Mouse (Mus musculus): Measurements from ENCODE around the gene Il17ra. TPM values are rescaled to one million over a fixed set of nuclear protein-coding genes. Genes with fewer than 3 reads are reported as not detected.

Il17ra gene
- polyA plus RNA-seq, 1 experiment from 2014 or later: 3.0 TPM

GRCm38 (mm10) chr6:120492499-120493373 lies 29.7 kb downstream of the Il17ra start:
- Histone ChIP-seq H3K27me3 (ENCODE audit: low read depth, poor library complexity, severe bottlenecking) (peaks cover 59% of the 10 kb centered on the region), H3K4me1 (peaks cover 33% of the 10 kb centered on the region), H3K27ac (peak overlapping the region; percentile 80), H3K9me3 (replicated peaks) (no peaks in the 10 kb centered on the region), H3K4me3 (peak overlapping the region; percentile 83), H3K36me3 (no peaks in the 10 kb centered on the region)
- 1% methylated on average over 93 of the region's 95 CpGs for WGBS
- DNase-seq (ENCODE audit: low spot score): peak; percentile 69

- H3K36me3 ChIP-seq: no peaks in the 10 kb centered on the region
- WGBS: 1% methylated on average over 80 of the region's 84 CpGs
- DNase-seq (ENCODE audit: low spot score): peak; percentile 88
- peaks cover 33% of the 10 kb centered on the region for H3K4me1 ChIP-seq
- H3K27ac ChIP-seq: peak within 1 kb of the TSS; percentile 80
- peaks cover 59% of the 10 kb centered on the region for H3K27me3 ChIP-seq (ENCODE audit: low read depth, poor library complexity, severe bottlenecking)
- H3K4me3 ChIP-seq: peak within 1 kb of the TSS; percentile 83
- no peaks in the 10 kb centered on the region for H3K9me3 ChIP-seq (replicated peaks)
Measured at GRCm38 (mm10) chr6:120493374-120494181, 30.5 kb downstream of the Il17ra start, which contains the start of gene Tmem121b. Tmem121b (minus strand) TSS chr6:120493807.

- H3K27ac ChIP-seq: no peak overlapping the region
- DNase-seq (ENCODE audit: low spot score): no peak
- WGBS: 74% methylated on average over 3 of the region's 3 CpGs
- peaks cover 38% of the 10 kb centered on the region for H3K27me3 ChIP-seq (ENCODE audit: low read depth, poor library complexity, severe bottlenecking)
- no peaks in the 10 kb centered on the region for H3K36me3 ChIP-seq
- no peak overlapping the region for H3K4me3 ChIP-seq
- H3K9me3 ChIP-seq (replicated peaks): no peaks in the 10 kb centered on the region; the same call in 1 of the 2 replicates
- H3K4me1 ChIP-seq: peaks cover 33% of the 10 kb centered on the region
Measured at GRCm38 (mm10) chr6:120496544-120496943, 33.5 kb downstream of the Il17ra start.

- Histone ChIP-seq H3K9me3 (replicated peaks) (no peaks in the 10 kb centered on the region; the same call in 1 of the 2 replicates), H3K27me3 (ENCODE audit: low read depth, poor library complexity, severe bottlenecking) (no peaks in the 10 kb centered on the region), H3K27ac (no peak overlapping the region), H3K4me1 (no peaks in the 10 kb centered on the region), H3K36me3 (peaks cover 19% of the 10 kb centered on the region), H3K4me3 (no peak overlapping the region)
- no peak for DNase-seq (ENCODE audit: low spot score)
- 82% methylated on average over 3 of the region's 3 CpGs for WGBS
Measured at GRCm38 (mm10) chr6:120504051-120504450, 41.0 kb downstream of the Il17ra start.

- H3K4me3 ChIP-seq: no peak overlapping the region
- peaks cover 34% of the 10 kb centered on the region for H3K36me3 ChIP-seq
- no peak for DNase-seq (ENCODE audit: low spot score)
- H3K9me3 ChIP-seq (replicated peaks): no peaks in the 10 kb centered on the region; the same call in 1 of the 2 replicates
- H3K4me1 ChIP-seq: no peaks in the 10 kb centered on the region
- WGBS: 76% methylated on average over 4 of the region's 4 CpGs
- no peaks in the 10 kb centered on the region for H3K27me3 ChIP-seq (ENCODE audit: low read depth, poor library complexity, severe bottlenecking)
- no peak overlapping the region for H3K27ac ChIP-seq
Measured at GRCm38 (mm10) chr6:120505531-120505930, 42.5 kb downstream of the Il17ra start.

GRCm38 (mm10) chr6:120508645-120509044 lies 45.6 kb downstream of the Il17ra start:
- H3K27me3 ChIP-seq (ENCODE audit: low read depth, poor library complexity, severe bottlenecking): no peaks in the 10 kb centered on the region
- H3K27ac ChIP-seq: no peak overlapping the region
- H3K36me3 ChIP-seq: peaks cover 62% of the 10 kb centered on the region
- WGBS: 88% methylated on average over 4 of the region's 4 CpGs
- no peak overlapping the region for H3K4me3 ChIP-seq
- no peak for DNase-seq (ENCODE audit: low spot score)
- no peaks in the 10 kb centered on the region for H3K9me3 ChIP-seq (replicated peaks)
- H3K4me1 ChIP-seq: no peaks in the 10 kb centered on the region

- Histone ChIP-seq H3K27ac (no peak overlapping the region), H3K9me3 (replicated peaks) (no peaks in the 10 kb centered on the region), H3K27me3 (ENCODE audit: low read depth, poor library complexity, severe bottlenecking) (no peaks in the 10 kb centered on the region), H3K36me3 (peaks cover 74% of the 10 kb centered on the region), H3K4me1 (no peaks in the 10 kb centered on the region), H3K4me3 (no peak overlapping the region)
- no peak for DNase-seq (ENCODE audit: low spot score)
- 89% methylated on average over 7 of the region's 7 CpGs for WGBS
Measured at GRCm38 (mm10) chr6:120509975-120510374, 46.9 kb downstream of the Il17ra start.

GRCm38 (mm10) chr6:120510425-120510824 lies 47.4 kb downstream of the Il17ra start:
- no peaks in the 10 kb centered on the region for H3K27me3 ChIP-seq (ENCODE audit: low read depth, poor library complexity, severe bottlenecking)
- H3K27ac ChIP-seq: no peak overlapping the region
- no peak overlapping the region for H3K4me3 ChIP-seq
- no peaks in the 10 kb centered on the region for H3K4me1 ChIP-seq
- DNase-seq (ENCODE audit: low spot score): no peak
- H3K9me3 ChIP-seq (replicated peaks): no peaks in the 10 kb centered on the region
- WGBS: 82% methylated on average over 8 of the region's 8 CpGs
- peaks cover 74% of the 10 kb centered on the region for H3K36me3 ChIP-seq

- Histone ChIP-seq H3K9me3 (replicated peaks) (no peaks in the 10 kb centered on the region), H3K4me1 (no peaks in the 10 kb centered on the region), H3K4me3 (no peak overlapping the region), H3K27ac (no peak overlapping the region), H3K36me3 (peaks cover 74% of the 10 kb centered on the region), H3K27me3 (ENCODE audit: low read depth, poor library complexity, severe bottlenecking) (no peaks in the 10 kb centered on the region)
- DNase-seq (ENCODE audit: low spot score): no peak
- 78% methylated on average over 6 of the region's 6 CpGs for WGBS
Measured at GRCm38 (mm10) chr6:120511212-120511611, 48.2 kb downstream of the Il17ra start.

GRCm38 (mm10) chr6:120516422-120516821 lies 53.4 kb downstream of the Il17ra start:
- H3K4me3 ChIP-seq: no peak overlapping the region
- H3K36me3 ChIP-seq: peaks cover 77% of the 10 kb centered on the region
- no peak overlapping the region for H3K27ac ChIP-seq
- H3K4me1 ChIP-seq: no peaks in the 10 kb centered on the region
- H3K27me3 ChIP-seq (ENCODE audit: low read depth, poor library complexity, severe bottlenecking): no peaks in the 10 kb centered on the region
- H3K9me3 ChIP-seq (replicated peaks): no peaks in the 10 kb centered on the region
- DNase-seq (ENCODE audit: low spot score): no peak
- 91% methylated on average over 4 of the region's 4 CpGs for WGBS

GRCm38 (mm10) chr6:120516879-120517278 lies 53.8 kb downstream of the Il17ra start:
- Histone ChIP-seq H3K27ac (no peak overlapping the region), H3K36me3 (peaks cover 77% of the 10 kb centered on the region), H3K9me3 (replicated peaks) (no peaks in the 10 kb centered on the region), H3K4me1 (no peaks in the 10 kb centered on the region), H3K4me3 (no peak overlapping the region), H3K27me3 (ENCODE audit: low read depth, poor library complexity, severe bottlenecking) (no peaks in the 10 kb centered on the region)
- no peak for DNase-seq (ENCODE audit: low spot score)
- 91% methylated on average over 6 of the region's 6 CpGs for WGBS

- Histone ChIP-seq H3K27ac (no peak overlapping the region), H3K4me1 (no peaks in the 10 kb centered on the region), H3K4me3 (no peak overlapping the region), H3K9me3 (replicated peaks) (no peaks in the 10 kb centered on the region), H3K36me3 (peaks cover 81% of the 10 kb centered on the region), H3K27me3 (ENCODE audit: low read depth, poor library complexity, severe bottlenecking) (no peaks in the 10 kb centered on the region)
- DNase-seq (ENCODE audit: low spot score): no peak
- WGBS: 90% methylated on average over 5 of the region's 5 CpGs
Measured at GRCm38 (mm10) chr6:120517311-120517710, 54.3 kb downstream of the Il17ra start.

GRCm38 (mm10) chr6:120519647-120520046 lies 56.6 kb downstream of the Il17ra start:
- no peaks in the 10 kb centered on the region for H3K27me3 ChIP-seq (ENCODE audit: low read depth, poor library complexity, severe bottlenecking)
- WGBS: 85% methylated on average over 5 of the region's 5 CpGs
- H3K4me1 ChIP-seq: no peaks in the 10 kb centered on the region
- peaks cover 74% of the 10 kb centered on the region for H3K36me3 ChIP-seq
- no peak for DNase-seq (ENCODE audit: low spot score)
- H3K27ac ChIP-seq: no peak overlapping the region
- H3K9me3 ChIP-seq (replicated peaks): no peaks in the 10 kb centered on the region
- no peak overlapping the region for H3K4me3 ChIP-seq

Data from limb, embryonic 10.5 days (tissue).